Mouse (Mus musculus): Measurements from ENCODE around the gene Cntnap2. TPM values are rescaled to one million over a fixed set of nuclear protein-coding genes. Genes with fewer than 3 reads are reported as not detected.
A peak's percentile ranks its signal among the peaks of the same experiment; 100 is the strongest.
"Not testable (repeated sequence)": the region's sequence is repeated elsewhere in the genome, so short reads cannot be mapped to it uniquely, and the experiment has no call there.

Cntnap2 gene
- polyA plus RNA-seq, 1 experiment from 2014 or later = not detected

GRCm38 (mm10) chr6:47182252-47182651 is 2123.1 kb downstream of the Cntnap2 start:
- Histone ChIP-seq H3K36me3 (replicated peaks; ENCODE audit: insufficient read depth, low read length) (no peaks in the 10 kb centered on the region), H3K4me3 (ENCODE audit: low read depth, low read length) (no peak overlapping the region), H3K9ac (replicated peaks) (no peak overlapping the region), H3K4me2 (ENCODE audit: low read depth, low read length) (no peak overlapping the region), H3K27me3 (ENCODE audit: insufficient read depth, low read length) (no peaks in the 10 kb centered on the region), H3K9me3 (ENCODE audit: low read length) (no peaks in the 10 kb centered on the region), H3K27ac (ENCODE audit: low read depth) (no peak overlapping the region), H3K4me1 (ENCODE audit: insufficient read depth) (no peaks in the 10 kb centered on the region)
- 55% methylated on average over 2 of the region's 2 CpGs for WGBS (ENCODE audit: insufficient replicate concordance)
- DNase-seq (no peak), ATAC-seq (no peak)
- TF ChIP-seq EP300 (IDR thresholded peaks at IDR 0.05; ENCODE audit: low read depth) (no peak), CTCF (IDR thresholded peaks at IDR 0.05; ENCODE audit: low read depth) (no peak)

GRCm38 (mm10) chr6:47182756-47183155 is 2123.6 kb downstream of the Cntnap2 start:
- Histone ChIP-seq H3K4me1 (ENCODE audit: insufficient read depth) (no peaks in the 10 kb centered on the region), H3K9me3 (ENCODE audit: low read length) (no peaks in the 10 kb centered on the region), H3K36me3 (replicated peaks; ENCODE audit: insufficient read depth, low read length) (no peaks in the 10 kb centered on the region), H3K4me2 (ENCODE audit: low read depth, low read length) (no peak overlapping the region), H3K9ac (replicated peaks) (no peak overlapping the region), H3K27me3 (ENCODE audit: insufficient read depth, low read length) (no peaks in the 10 kb centered on the region), H3K4me3 (ENCODE audit: low read depth, low read length) (no peak overlapping the region), H3K27ac (ENCODE audit: low read depth) (no peak overlapping the region)
- no peak for ATAC-seq
- 68% methylated on average over 1 of the region's 1 CpGs for WGBS (ENCODE audit: insufficient replicate concordance)
- TF ChIP-seq CTCF (IDR thresholded peaks at IDR 0.05; ENCODE audit: low read depth) = no peak
- TF ChIP-seq EP300 (IDR thresholded peaks at IDR 0.05; ENCODE audit: low read depth) = no peak
- DNase-seq = no peak

GRCm38 (mm10) chr6:47183850-47184249 is 2124.7 kb downstream of the Cntnap2 start:
- H3K4me3 ChIP-seq (ENCODE audit: low read depth, low read length); H3K9ac ChIP-seq (replicated peaks); H3K27ac ChIP-seq (ENCODE audit: low read depth); H3K27me3 ChIP-seq (ENCODE audit: insufficient read depth, low read length); H3K9me3 ChIP-seq (ENCODE audit: low read length); H3K4me2 ChIP-seq (ENCODE audit: low read depth, low read length); H3K36me3 ChIP-seq (replicated peaks; ENCODE audit: insufficient read depth, low read length); DNase-seq; ATAC-seq; H3K4me1 ChIP-seq (ENCODE audit: insufficient read depth): not testable (repeated sequence)

GRCm38 (mm10) chr6:47188193-47188592 is 2129.0 kb downstream of the Cntnap2 start:
- ATAC-seq (no peak), DNase-seq (peak; percentile 41)
- Histone ChIP-seq H3K4me3 (ENCODE audit: low read depth, low read length) (no peak overlapping the region), H3K9me3 (ENCODE audit: low read length) (no peaks in the 10 kb centered on the region), H3K27me3 (ENCODE audit: insufficient read depth, low read length) (no peaks in the 10 kb centered on the region), H3K4me1 (ENCODE audit: insufficient read depth) (no peaks in the 10 kb centered on the region), H3K27ac (ENCODE audit: low read depth) (no peak overlapping the region), H3K4me2 (ENCODE audit: low read depth, low read length) (no peak overlapping the region), H3K9ac (replicated peaks) (no peak overlapping the region), H3K36me3 (replicated peaks; ENCODE audit: insufficient read depth, low read length) (no peaks in the 10 kb centered on the region)
- WGBS (ENCODE audit: insufficient replicate concordance) = 48% methylated on average over 7 of the region's 7 CpGs
- no peak for TF ChIP-seq EP300 (IDR thresholded peaks at IDR 0.05; ENCODE audit: low read depth)
- TF ChIP-seq CTCF (IDR thresholded peaks at IDR 0.05; ENCODE audit: low read depth) = peak; percentile 69

- H3K4me3 ChIP-seq (ENCODE audit: low read depth, low read length); H3K4me2 ChIP-seq (ENCODE audit: low read depth, low read length); H3K27ac ChIP-seq (ENCODE audit: low read depth); DNase-seq; H3K27me3 ChIP-seq (ENCODE audit: insufficient read depth, low read length); H3K4me1 ChIP-seq (ENCODE audit: insufficient read depth); H3K9ac ChIP-seq (replicated peaks); ATAC-seq; H3K36me3 ChIP-seq (replicated peaks; ENCODE audit: insufficient read depth, low read length); H3K9me3 ChIP-seq (ENCODE audit: low read length): not testable (repeated sequence)
- 66% methylated on average over 6 of the region's 6 CpGs for WGBS (ENCODE audit: insufficient replicate concordance)
Observed at GRCm38 (mm10) chr6:47188596-47188995, 2129.4 kb downstream of the Cntnap2 start.

GRCm38 (mm10) chr6:47190282-47190681 is 2131.1 kb downstream of the Cntnap2 start:
- no peak overlapping the region for H3K9ac ChIP-seq (replicated peaks)
- H3K36me3 ChIP-seq (replicated peaks; ENCODE audit: insufficient read depth, low read length) = no peaks in the 10 kb centered on the region
- WGBS (ENCODE audit: insufficient replicate concordance) = 70% methylated on average over 7 of the region's 7 CpGs
- no peak overlapping the region for H3K4me2 ChIP-seq (ENCODE audit: low read depth, low read length)
- ATAC-seq (no peak), DNase-seq (no peak)
- H3K27me3 ChIP-seq (ENCODE audit: insufficient read depth, low read length) = no peaks in the 10 kb centered on the region
- H3K27ac ChIP-seq (ENCODE audit: low read depth) = no peak overlapping the region
- no peaks in the 10 kb centered on the region for H3K4me1 ChIP-seq (ENCODE audit: insufficient read depth)
- no peaks in the 10 kb centered on the region for H3K9me3 ChIP-seq (ENCODE audit: low read length)
- no peak overlapping the region for H3K4me3 ChIP-seq (ENCODE audit: low read depth, low read length)
- TF ChIP-seq CTCF (IDR thresholded peaks at IDR 0.05; ENCODE audit: low read depth) (no peak), EP300 (IDR thresholded peaks at IDR 0.05; ENCODE audit: low read depth) (no peak)

- no peaks in the 10 kb centered on the region for H3K36me3 ChIP-seq (replicated peaks; ENCODE audit: insufficient read depth, low read length)
- no peaks in the 10 kb centered on the region for H3K9me3 ChIP-seq (ENCODE audit: low read length)
- 21% methylated on average over 7 of the region's 7 CpGs for WGBS (ENCODE audit: insufficient replicate concordance)
- no peaks in the 10 kb centered on the region for H3K4me1 ChIP-seq (ENCODE audit: insufficient read depth)
- peak overlapping the region; percentile 67 for H3K4me2 ChIP-seq (ENCODE audit: low read depth, low read length)
- TF ChIP-seq CTCF (IDR thresholded peaks at IDR 0.05; ENCODE audit: low read depth) (peak; percentile 83), EP300 (IDR thresholded peaks at IDR 0.05; ENCODE audit: low read depth) (no peak)
- H3K27ac ChIP-seq (ENCODE audit: low read depth) = no peak overlapping the region
- peak overlapping the region; percentile 50; the same call in 1 of the 2 replicates for H3K9ac ChIP-seq (replicated peaks)
- ATAC-seq = no peak
- peak overlapping the region; percentile 36 for H3K4me3 ChIP-seq (ENCODE audit: low read depth, low read length)
- H3K27me3 ChIP-seq (ENCODE audit: insufficient read depth, low read length) = no peaks in the 10 kb centered on the region
- DNase-seq = peak; percentile 38
Observed at GRCm38 (mm10) chr6:47191277-47191800, 2132.2 kb downstream of the Cntnap2 start.

Data from liver, postnatal 0 days (tissue).